Mouse (Mus musculus) urinary bladder, postnatal 25 days (tissue): ENCODE results near the gene Mgll.

ENCODE experiments used
- DNase-seq: peaks from one replicate; pipeline ENCODE4 v3.0.0; 2022; ENCODE audit warnings: low spot score

The Mgll gene

GRCm38 (mm10) chr6:88844901-88845565, 120.8 kb downstream of the Mgll start:
- DNase-seq, result no peak

GRCm38 (mm10) chr6:88847571-88847970, 123.4 kb downstream of the Mgll start:
- no peak for DNase-seq

GRCm38 (mm10) chr6:88849270-88849669, 125.1 kb downstream of the Mgll start:
- no peak for DNase-seq

GRCm38 (mm10) chr6:88850034-88850433, 125.8 kb downstream of the Mgll start:
- no peak for DNase-seq

- no peak for DNase-seq
These were observed 130.3 kb downstream of the Mgll start for GRCm38 (mm10) chr6:88854509-88854908.

- DNase-seq, result peak; percentile 59
These were observed 131.4 kb downstream of the Mgll start for GRCm38 (mm10) chr6:88855636-88856035.

GRCm38 (mm10) chr6:88857249-88857648, 133.0 kb downstream of the Mgll start:
- DNase-seq, result no peak

GRCm38 (mm10) chr6:88857830-88858229, 133.6 kb downstream of the Mgll start:
- no peak for DNase-seq

- no peak for DNase-seq
These were observed 134.1 kb downstream of the Mgll start for GRCm38 (mm10) chr6:88858341-88858740.

GRCm38 (mm10) chr6:88860914-88861313, 136.7 kb downstream of the Mgll start:
- no peak for DNase-seq

- no peak for DNase-seq
These were observed 141.5 kb downstream of the Mgll start for GRCm38 (mm10) chr6:88865704-88866103.

GRCm38 (mm10) chr6:88869459-88869858, 145.2 kb downstream of the Mgll start:
- no peak for DNase-seq

GRCm38 (mm10) chr6:88870594-88870993, 146.4 kb downstream of the Mgll start:
- no peak for DNase-seq

- no peak for DNase-seq
These were observed 147.3 kb downstream of the Mgll start for GRCm38 (mm10) chr6:88871546-88871945.

- DNase-seq, result no peak
These were observed 148.6 kb downstream of the Mgll start for GRCm38 (mm10) chr6:88872811-88873210.

GRCm38 (mm10) chr6:88873965-88874867, 150.0 kb downstream of the Mgll start:
- no peak for DNase-seq

GRCm38 (mm10) chr6:88874868-88875508, 150.8 kb downstream of the Mgll start, which contains the start of gene Podxl2:
Podxl2 (minus strand) TSS chr6:88875044.
- DNase-seq, result peak; percentile 60
